Mouse (Mus musculus) lung, adult 18-20 months (tissue): Measurements from ENCODE around the gene Setd5.
A peak's percentile ranks its signal among the peaks of the same experiment; 100 is the strongest.

Experiments
- DNase-seq, 2 experiments: peaks; one replicate each; pipeline ENCODE4 v3.0.0; 2022; ENCODE audit warnings: mixed read lengths in 2 of 2

Gene Setd5

DNA sequence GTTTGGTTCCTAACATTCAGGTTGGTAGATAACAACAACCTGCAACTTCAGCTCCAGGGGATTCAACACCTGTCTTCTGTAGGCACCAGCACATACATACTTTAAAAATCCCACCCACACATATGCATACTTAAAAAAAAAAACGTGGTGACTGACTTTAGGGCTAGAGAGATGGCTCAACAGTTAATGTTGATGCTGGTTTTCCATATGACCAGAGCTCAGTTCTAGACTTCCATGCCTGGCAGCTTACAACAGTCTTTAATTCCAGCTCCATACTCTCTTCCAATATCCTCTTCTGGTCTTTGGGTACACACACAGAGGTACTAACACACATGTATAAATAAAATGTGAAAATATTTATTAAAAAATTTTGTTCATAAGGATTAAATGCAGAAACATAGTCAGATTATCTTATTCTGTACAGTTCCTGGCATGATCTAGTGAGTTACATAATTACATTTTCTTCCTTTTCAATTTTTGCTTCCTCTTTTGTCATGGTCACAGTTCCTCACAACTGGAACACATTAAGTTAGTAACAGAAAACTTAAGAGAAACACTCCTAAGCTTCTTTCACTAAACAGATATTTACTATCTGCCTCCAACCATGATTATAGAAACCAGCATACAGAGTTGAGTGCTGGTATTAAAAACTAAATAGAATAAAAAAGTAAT lies 16.1 kb upstream of the Setd5 start:
- DNase-seq, result no peak

DNA sequence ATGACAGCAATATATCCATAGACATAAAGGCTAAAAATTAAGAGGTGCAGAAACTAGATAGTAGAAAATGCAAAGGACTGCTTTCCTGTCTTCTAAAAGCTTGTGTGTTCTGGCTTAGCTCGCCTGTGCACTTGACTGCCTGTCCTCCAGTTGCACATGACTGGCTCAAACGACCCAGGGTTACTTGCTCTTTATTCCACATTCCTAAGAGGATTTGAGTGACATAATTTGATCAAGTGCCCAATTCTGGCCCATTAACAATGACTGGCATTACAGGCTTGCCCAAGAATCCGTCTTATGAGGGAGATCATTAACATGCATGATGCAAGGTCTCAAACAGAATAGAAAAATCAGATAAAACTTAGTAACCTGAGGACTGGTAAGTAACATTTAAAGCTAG lies 14.9 kb upstream of the Setd5 start:
- peak; percentile 53 to 83 for DNase-seq

DNA sequence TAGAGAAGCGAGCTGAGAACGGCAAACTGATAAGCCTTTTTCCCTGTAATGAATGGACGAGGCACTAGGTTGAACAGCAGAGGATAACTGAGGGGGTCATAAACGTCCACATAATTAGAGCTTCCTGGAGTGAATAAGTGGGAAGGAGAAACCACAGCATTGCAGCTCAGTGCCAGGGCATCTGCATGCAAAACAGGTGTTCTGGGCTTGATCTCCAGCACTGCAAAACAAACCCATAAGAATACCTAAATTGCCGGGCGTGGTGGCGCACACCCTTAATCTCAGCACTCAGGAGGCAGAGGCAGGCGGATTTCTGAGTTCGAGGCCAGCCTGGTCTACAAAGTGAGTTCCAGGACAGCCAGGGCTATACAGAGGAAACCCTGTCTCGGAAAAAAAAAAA lies 13.8 kb upstream of the Setd5 start:
- no peak for DNase-seq

DNA sequence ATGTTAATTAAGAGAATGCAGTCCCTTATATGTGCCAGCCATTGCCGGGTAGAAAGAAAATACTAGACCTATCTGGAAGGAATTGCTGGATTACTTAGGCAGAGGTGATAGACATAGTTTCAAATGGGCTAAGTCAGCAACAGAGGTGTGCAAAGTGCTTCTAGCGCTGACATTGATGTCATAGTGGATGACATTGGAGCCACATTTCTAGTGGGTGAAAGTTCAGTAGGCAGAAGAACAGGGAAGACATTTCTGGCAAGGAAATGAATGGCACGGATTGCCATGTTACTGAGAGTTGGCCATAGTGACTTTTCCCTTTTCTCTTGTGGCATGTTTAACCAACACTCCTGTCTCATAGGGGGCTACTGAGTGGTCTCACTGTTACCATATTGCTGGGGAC lies 12.0 kb upstream of the Setd5 start:
- DNase-seq, result no peak

DNA sequence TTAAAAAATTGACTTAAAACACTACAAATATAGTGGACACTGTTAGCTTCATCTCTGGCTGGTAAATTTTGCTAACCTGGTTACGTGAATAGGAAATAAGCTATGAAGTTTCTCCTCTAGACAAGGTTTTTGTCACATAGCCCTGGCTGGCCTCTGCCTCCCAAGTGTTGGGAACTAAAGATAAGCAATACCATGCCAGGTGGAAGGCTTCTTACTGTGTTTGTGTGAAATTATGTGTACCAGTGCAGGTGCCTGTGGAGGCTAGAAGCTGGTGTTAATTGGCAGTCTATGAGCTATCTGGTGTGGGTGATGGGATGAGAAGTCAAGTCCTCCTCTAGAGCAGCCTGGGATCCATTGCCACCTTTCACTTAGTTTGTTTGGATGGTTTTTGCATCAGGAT lies 8.0 kb upstream of the Setd5 start:
- no peak for DNase-seq

DNA sequence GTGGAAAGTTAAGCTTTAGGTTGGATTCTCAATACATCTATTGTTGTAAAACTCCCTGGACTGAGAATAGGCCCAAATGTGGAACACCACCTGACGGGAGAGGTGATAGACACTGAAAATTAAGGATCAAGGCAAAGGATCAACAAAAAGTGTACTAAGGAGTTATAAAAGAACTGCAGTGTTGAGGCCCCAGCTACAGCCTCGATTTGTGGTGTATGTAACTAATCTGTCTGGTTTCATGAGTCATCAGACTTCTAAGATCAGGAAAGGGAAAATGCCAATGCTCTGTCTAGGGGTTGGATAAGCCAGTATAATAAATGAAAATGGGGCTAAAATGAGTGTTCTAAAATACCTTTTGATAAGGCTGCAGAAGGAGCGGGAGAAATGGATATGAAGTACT lies 1.9 kb upstream of the Setd5 start:
- no peak for DNase-seq

DNA sequence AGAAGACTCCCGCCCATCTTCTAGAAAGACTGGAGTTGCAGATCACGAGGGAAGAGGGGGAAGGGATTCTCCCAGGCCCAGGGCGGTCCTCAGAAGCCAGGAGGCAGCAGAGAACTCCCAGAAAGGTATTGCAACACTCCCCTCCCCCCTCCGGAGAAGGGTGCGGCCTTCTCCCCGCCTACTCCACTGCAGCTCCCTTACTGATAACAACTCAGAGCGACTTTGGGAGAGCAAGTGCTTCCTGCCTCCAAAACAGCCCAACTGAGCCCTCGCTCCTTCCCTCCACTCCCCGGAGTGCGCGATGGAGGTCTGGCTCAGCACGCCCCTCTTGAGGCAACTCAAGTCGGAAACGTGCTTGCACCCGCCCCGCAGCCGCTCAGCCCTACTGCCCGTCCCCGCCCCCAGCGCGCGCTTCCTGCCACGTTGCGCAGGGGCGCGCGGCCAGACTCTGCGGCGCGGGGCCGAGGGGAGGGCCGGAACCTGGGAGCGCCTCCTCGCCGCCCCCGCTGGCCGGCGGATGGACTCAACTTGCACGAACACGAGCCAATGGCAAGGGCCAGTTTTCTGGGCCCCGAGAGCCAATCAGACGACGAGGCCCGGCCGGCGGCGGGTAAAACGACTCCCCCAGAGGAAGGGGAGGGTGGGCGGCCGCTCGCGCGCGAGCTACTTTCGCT lies 1.0 kb upstream of the Setd5 start:
- peak; percentile 95 to 96 for DNase-seq

DNA sequence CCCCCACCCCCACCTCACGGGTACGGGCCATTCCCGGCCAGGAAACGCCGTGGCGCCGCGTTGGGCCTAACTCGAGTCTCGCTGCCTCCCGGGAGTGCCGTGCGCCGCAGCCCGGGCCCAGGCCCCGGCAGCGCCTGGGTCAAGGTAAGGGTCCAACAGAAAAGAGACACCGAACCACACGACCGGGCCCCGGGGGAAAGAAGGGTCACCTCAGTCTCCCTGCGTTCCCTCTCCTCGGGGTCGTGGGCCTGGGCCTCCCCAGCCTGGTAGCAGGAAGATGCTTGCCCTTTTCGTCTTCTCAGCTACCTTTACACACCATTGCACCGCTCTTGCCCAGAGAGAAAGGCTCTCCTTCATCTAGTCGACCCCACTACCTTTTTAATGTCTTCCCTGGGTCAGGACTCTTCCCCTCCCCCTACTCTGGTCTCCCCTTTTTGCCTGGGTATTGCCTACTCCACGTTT lies 435 bp downstream of the Setd5 start:
- DNase-seq, result peak in 1 of 2 experiments; percentile 29

DNA sequence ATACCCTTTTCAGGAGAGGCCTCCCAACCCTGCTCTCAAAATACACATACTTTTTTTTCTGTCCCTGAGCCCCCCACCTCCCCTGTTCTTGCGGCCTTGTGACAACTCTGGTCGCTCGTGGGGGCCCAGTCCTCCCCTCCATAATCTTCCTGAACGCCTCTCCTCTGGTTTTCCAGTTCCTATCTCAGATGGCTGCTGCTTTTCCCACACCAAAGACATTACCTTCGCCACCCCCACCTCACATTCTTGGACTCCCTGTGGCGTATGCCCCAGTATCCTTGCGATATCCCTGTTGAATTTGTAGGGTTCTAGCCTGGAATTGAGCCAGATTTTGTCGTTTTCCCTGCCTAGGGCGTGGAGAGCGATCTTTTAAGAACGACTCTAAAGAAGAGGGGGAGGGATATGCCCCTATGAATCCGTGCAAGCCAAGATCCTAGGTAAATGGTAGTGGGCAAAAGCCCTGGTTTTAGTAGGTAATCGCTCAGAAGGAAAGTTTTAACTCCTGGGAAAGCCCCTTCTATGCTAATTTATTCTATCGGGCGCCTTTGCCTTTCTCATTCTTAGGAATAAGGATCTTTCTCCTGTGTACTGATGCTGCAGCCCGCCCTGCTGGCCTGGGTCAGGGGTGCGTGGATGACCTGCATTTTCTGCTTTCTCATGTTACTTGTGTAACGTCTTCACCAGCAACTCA lies 1.0 kb downstream of the Setd5 start:
- peak; percentile 13 to 24 for DNase-seq

DNA sequence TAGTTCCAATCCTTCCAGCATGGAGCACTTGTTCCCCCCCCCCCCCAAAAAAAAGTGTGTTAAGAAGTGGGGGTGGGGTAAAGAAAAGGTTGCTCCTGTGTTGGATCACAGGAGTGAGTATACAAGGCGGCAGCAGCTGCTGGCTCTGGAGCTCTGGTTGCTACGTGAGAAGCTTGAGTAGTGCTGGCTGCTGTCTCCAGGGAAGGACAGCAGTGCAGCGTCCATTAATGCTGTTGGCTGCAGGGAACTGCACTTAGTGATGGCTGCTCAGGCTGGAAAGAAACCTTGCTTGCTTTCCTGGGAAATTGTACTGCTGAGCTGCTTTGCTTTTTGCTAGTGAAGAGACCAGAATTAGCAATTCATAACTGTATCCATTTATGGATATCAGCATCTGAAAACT lies 2.3 kb downstream of the Setd5 start:
- peak; percentile 20 to 25 for DNase-seq

DNA sequence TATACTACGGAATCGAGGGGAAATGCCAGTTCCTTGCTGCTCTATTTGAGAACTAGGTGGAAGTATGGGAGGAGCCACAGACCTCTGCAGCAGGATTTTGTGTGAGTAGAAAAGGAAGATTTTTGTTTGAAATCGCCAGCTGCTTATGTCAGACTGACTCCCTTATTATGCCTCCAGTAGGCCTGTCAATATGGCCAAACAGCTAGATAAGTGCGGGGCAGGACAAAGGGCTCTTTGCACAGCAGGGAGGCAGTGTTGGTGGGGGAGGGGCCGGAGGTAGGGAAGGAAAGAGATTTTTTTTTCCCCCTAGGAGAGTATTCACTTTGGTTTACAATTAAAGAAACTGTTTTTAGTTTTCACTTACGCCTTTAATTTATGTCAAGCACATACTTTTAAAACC lies 5.1 kb downstream of the Setd5 start:
- DNase-seq, result peak in 1 of 2 experiments; percentile 36

DNA sequence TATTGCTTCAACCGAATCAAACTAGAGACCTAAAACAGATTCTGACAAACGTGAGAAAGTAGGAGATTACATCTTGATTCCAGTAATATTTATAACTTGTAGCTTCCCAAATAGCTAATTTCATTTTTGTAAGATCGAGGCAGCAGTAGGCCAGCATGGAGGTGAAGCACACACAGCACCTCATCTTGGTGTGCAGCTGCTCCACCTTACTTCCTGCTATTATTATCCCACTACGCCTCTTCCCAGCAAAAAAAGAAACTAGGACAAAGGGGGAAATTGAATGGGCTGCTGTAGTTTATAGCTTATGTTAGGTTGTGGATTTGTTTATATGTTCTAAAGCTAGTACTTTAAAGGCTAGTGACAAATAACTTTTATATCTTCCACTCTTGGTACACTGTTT lies 7.4 kb downstream of the Setd5 start:
- DNase-seq, result no peak

DNA sequence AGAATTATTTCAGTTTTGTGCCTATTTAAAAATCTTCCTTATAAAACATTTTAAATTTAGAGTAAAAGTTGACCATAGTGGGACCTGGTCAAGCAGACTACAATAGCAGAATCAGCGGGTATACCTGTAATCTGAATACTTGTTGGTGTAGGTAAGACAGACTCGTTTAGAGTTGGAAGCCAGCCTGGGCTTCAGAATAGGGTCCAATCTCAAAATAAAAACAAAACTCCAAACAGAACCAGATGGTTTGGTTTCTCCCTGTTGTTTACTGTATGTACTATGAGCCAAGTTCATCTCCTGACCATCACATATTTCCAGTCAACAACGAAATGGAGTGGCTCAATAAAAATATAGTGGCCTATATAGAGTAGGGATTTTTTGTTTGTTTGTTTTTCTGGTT lies 16.0 kb downstream of the Setd5 start:
- no peak for DNase-seq

DNA sequence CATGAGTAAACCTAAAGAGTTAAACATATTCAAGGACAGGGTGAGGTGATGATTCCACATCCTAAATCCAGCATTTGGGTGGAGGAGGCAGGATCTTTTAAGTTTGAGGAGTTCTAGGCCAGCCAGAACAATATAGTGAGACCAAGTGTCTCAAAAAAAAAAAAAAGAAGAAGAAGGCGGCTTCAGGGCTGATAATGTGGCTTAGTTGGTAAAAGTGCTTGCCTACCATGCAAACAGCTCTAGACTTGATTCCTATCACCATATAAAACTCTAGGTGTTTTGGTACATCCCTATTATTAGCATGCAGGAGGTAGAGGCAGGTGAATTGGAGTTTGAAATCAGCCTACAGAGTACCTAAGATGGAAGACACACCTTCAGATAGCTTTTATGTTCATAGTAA lies 18.4 kb downstream of the Setd5 start:
- no peak for DNase-seq

DNA sequence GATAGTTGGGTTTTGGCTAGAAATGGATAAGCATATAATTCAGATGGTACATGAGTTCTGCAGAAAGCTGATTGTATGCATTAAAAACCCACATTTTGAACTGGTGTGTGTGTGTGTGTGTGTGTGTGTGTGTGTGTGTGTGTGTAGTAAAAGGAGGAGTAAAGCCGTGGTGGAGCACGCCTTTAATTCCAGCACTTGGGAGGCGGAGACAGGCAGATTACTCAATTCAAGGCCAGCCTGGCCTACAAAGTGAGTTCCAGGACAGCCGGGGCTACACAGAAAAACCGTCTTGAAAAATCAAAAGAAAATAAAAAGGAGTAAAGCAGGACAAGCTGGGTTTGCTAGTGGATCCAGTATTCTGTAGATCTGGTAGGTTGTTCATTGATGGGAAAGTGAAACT lies 20.5 kb downstream of the Setd5 start:
- DNase-seq, result peak in 1 of 2 experiments; percentile 16

DNA sequence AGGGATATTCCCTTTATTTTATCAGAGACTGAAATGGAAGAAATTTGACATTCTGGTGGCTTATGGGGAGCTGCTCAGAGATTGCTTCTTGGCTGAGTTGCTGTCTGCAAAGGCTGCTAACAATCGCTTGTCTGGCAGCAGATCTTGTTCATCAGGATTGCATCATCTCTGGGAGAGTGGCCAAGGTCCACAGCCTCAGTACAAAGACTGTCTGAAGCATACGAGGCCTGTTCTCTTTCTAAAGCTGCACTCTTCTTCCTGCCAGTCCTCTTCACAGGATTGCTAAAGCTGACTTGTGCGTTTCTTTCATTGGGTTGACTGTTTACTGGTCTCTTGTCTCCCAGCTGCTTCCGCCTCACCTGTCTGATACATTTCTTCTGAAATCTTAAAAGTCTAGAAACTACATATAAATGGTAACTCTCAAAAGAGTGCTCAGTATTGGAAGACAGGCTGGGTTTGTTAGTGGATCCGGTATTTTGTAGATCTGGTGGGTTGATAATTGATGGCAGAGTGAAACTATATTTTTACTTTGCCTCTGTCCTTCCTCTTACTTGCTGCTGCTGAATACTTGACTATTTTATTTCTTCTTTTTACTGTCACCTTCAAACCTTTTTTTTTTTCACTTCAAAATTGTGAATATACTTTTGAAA lies 22.6 kb downstream of the Setd5 start:
- DNase-seq, result peak; percentile 91 to 94

DNA sequence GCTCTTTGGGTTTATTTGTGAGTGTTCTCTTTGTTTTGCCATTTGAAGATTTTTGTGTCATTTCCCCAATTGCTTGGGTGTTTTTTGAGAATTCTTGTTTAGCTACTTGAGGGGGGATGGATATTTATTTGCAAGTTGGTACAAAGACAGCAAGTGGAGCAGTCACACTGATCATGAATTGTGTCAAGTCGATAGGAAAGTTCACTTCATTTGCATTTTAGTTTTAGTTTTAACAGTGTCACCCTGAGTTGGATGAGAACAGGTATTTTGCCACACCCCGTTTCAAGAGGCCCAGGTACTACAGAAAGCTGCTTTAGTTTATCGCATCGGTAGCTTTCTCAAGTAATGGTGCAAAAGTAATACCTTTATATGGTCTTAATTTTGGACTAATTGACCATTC lies 25.4 kb downstream of the Setd5 start:
- peak in 1 of 2 experiments; percentile 26 for DNase-seq

DNA sequence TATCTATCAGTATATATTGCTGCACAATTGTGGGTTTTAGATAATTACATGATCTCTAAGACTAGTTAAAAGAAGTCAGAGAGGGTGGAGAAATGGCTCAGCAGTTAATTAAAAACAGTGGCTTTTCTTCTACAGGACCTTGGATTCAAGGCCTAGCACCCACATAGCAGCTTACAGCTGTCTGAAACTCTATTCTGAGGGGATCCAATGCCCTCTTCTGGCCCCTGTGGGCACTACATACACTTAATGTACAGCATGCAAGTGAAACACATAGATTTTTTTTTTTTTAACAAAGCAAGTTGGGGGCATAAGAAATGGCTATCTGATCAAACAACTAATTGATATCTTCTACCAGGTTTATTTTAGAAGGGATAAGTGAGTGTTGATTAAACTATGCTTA lies 26.6 kb downstream of the Setd5 start:
- peak; percentile 58 to 68 for DNase-seq

DNA sequence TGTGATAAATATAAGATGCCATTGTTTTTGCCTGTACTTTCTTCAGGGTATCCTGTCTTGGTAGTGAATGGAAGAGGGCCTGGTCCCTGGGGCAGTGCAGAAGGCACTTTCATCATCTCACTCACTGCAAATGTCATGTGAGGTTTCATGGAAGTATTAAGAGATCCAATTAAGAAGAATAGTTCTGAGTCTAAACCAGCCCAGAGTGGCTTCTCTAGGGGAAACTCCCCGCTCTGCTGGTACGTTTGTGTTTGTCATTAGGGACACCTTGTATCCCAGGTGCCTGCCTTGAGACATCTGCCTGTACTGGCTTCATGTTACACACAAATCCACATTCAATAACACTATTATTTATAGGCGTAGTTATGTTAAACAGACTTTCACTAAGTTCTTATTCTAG lies 32.2 kb downstream of the Setd5 start:
- no peak for DNase-seq

DNA sequence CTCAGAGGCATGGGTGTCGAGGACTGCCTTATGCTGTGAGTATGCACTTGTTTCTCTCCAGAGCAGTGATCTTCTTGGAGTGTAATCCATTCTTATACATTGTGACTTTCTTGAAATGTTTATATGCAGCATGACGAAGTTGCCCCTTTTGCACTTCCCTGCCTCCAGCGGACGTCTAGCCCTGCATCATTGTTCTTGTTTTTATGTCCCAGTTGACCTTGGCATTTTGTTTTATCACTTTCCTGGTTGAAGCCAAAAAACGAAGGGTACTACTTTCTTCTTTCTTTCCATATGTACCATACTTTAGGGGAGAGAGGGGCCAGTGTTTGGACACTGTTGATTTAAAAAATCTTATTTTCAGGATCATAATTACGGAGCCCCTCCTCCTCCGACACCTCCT lies 32.8 kb downstream of the Setd5 start:
- DNase-seq, result no peak

DNA sequence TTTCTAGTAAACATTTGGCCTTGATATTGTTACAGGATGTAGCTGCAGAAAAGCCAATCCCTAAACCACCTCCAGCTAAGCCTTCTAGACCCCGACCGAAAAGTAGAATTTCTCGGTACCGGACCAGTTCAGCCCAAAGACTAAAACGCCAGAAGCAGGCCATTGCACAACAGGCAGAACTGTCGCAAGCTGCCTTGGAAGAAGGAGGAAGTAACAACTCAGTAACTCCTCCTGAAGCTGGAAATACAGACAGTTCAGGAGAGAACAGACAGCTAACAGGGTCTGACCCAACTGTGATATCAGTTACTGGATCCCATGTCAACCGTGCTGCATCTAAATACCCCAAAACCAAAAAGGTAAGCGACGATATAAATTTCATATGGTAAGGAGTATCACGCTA lies 43.6 kb downstream of the Setd5 start:
- peak; percentile 25 to 31 for DNase-seq

DNA sequence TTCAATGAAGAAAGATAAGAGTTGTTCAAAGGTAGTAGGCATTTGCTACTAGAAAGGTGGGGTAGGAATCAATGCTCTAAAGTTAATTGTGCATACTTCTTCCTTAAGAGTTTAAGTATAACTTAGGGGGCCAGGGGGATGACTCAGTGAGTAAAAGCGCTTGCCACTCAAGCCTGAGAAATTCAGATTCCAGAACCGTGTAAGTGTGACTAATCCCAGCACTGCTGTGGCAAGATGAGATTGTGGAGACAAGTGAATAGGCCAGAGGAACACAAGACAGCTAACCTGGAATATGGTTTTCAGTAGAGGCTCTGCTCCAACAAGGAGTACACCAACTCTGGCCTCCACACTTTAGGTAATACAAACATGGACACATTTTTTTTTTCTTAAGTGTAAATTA lies 56.2 kb downstream of the Setd5 start:
- no peak for DNase-seq

DNA sequence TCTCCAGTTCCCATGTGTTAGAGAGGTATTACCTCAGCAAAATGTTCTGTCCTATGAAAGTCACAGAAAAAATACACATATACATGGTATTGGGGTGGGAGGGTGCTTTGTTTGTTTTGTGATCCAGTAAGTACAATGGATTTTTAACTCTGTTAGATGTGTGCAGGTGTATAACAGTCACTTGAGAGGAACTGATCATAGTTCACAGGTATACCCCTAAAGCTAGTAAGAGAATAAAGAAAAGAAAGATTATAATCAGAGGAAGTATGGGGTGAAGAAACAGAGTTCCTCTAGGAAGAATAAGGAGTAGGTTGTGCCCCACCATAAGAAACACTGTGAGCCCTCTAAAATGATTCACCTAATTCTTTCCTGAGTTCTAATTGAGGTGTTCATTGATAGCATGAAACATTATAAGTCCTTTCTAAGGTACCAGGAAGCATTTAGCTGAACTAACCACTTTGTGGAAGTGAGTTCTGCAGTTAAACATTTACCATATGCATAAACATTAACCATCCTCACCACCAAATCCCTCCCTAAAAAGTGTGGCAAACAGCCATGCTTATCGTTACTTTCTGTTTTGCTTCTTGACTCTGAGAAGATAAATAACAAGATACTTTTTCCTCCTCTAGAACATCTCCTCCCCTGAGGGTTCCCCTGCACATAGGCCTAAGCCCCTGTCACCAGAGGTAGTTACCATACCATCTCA lies 64.4 kb downstream of the Setd5 start:
- DNase-seq, result no peak
